Mouse (Mus musculus): ENCODE results near the gene Tmtc1. TPM values are rescaled to one million over a fixed set of nuclear protein-coding genes. Genes with fewer than 3 reads are reported as not detected.
A peak's percentile ranks its signal among the peaks of the same experiment; 100 is the strongest.

Gene Tmtc1
- polyA plus RNA-seq, 1 experiment from 2014 or later = 1.1 TPM

DNA sequence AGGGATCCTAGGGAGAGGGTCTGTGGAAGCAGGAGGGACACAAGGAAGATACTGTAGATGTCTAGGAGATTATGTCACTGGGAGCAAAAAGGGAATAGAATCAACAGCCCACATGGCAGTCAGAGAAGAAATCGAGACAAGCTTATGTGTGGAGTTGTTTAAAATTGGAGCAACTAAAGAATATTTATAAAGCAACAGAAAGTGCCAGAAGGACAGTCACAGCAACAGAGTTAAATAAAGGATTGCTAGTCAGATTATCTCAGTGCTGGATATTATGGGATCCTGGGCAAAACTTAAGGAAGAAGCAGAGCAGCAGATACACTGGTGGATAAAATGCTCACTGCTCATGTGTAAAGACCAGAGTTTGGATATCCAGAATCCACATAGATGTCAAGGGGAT, 167.8 kb downstream of the Tmtc1 start:
- H3K4me2 ChIP-seq (ENCODE audit: low read depth, low read length, severe bottlenecking) = no peak overlapping the region
- ATAC-seq (replicated peaks; ENCODE audit: low FRiP score) (no peak), DNase-seq (ENCODE audit: low spot score) (no peak)
- H3K27me3 ChIP-seq (ENCODE audit: control insufficient read depth, insufficient read depth, low read length) = no peaks in the 10 kb centered on the region
- WGBS = 95% methylated on average over 1 of the region's 1 CpGs
- no peak overlapping the region for H3K27ac ChIP-seq (ENCODE audit: low read depth, low read length)
- no peaks in the 10 kb centered on the region for H3K9me3 ChIP-seq (ENCODE audit: control insufficient read depth, low read length)
- H3K4me1 ChIP-seq (replicated peaks; ENCODE audit: control insufficient read depth, insufficient read depth, low read length) = no peaks in the 10 kb centered on the region
- no peaks in the 10 kb centered on the region for H3K36me3 ChIP-seq (ENCODE audit: control insufficient read depth, insufficient read depth, low read length)
- H3K4me3 ChIP-seq (ENCODE audit: low read depth, low read length) = no peak overlapping the region
- no peak overlapping the region for H3K9ac ChIP-seq (ENCODE audit: low read length)

DNA sequence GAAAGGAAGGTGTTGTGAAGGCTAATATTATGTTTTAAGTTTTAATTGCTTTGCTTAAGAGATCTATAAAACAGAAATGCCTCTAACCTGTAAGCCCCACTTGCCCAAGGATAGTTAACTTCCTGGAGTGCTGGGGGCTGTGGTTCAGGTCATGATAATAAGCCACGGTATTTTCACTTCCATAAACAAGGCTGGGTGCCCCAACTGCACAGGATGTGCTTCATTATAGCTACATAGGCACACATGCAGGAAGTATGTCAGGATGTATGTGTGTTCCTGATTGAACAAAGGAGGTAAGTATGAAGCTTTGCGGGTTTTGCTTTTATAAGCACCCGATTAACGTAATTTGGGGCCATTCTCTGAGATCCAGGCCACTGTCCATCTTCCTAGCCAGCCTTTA, 169.1 kb downstream of the Tmtc1 start:
- no peaks in the 10 kb centered on the region for H3K36me3 ChIP-seq (ENCODE audit: control insufficient read depth, insufficient read depth, low read length)
- no peaks in the 10 kb centered on the region for H3K9me3 ChIP-seq (ENCODE audit: control insufficient read depth, low read length)
- no peak overlapping the region for H3K27ac ChIP-seq (ENCODE audit: low read depth, low read length)
- H3K4me1 ChIP-seq (replicated peaks; ENCODE audit: control insufficient read depth, insufficient read depth, low read length) = no peaks in the 10 kb centered on the region
- H3K4me2 ChIP-seq (ENCODE audit: low read depth, low read length, severe bottlenecking) = no peak overlapping the region
- no peak overlapping the region for H3K4me3 ChIP-seq (ENCODE audit: low read depth, low read length)
- H3K9ac ChIP-seq (ENCODE audit: low read length) = no peak overlapping the region
- ATAC-seq (replicated peaks; ENCODE audit: low FRiP score) (no peak), DNase-seq (ENCODE audit: low spot score) (no peak)
- no peaks in the 10 kb centered on the region for H3K27me3 ChIP-seq (ENCODE audit: control insufficient read depth, insufficient read depth, low read length)
- WGBS = 85% methylated on average over 4 of the region's 4 CpGs

- Histone ChIP-seq H3K27ac (ENCODE audit: low read depth, low read length) (no peak overlapping the region), H3K36me3 (ENCODE audit: control insufficient read depth, insufficient read depth, low read length) (no peaks in the 10 kb centered on the region), H3K4me3 (ENCODE audit: low read depth, low read length) (no peak overlapping the region), H3K27me3 (ENCODE audit: control insufficient read depth, insufficient read depth, low read length) (no peaks in the 10 kb centered on the region), H3K4me1 (replicated peaks; ENCODE audit: control insufficient read depth, insufficient read depth, low read length) (0 out of 2 replicates have a peak, but pooled peaks cover 2% of the 10 kb centered on the region), H3K4me2 (ENCODE audit: low read depth, low read length, severe bottlenecking) (no peak overlapping the region), H3K9me3 (ENCODE audit: control insufficient read depth, low read length) (no peaks in the 10 kb centered on the region), H3K9ac (ENCODE audit: low read length) (no peak overlapping the region)
- DNase-seq (ENCODE audit: low spot score) (no peak), ATAC-seq (replicated peaks; ENCODE audit: low FRiP score) (peak; percentile 49; the same call in 1 of the 2 replicates)
- 94% methylated on average over 6 of the region's 6 CpGs for WGBS
Measured at GRCm38 (mm10) chr6:148260729-148261101, 183.5 kb downstream of the Tmtc1 start.

DNA sequence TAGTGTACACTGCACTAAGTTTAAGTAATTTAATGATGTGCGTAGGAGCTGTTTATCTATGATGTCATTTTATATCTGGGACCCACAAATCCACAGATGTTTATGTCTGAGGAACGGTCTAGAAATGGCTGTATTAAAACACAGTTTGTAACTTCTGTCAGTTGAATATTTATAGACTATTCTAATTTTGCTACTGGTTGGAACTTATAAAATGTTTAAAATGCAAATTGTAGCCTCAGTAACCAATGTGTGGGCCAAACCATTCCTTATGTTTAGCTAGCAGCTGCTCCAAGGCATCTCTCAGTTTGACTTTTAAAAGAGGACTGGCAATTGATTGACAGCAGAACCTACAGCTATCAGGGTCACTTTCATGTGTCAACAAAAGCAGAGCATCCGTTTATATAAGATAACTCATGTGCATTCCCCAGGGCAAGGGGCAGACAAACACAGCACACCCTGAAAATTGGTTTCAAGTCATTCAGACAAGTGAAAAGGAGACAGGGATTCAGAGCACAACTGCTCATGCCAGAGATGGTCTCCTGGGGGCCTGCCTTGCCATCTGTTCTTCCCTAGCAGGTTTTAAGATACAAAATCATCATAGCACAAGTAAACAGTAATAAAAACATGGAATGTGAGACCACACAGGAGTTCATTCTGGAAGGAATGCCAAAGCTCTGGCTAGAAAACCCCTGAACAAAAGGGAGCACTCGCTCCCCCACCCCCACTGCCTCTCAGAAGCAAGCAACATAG, 184.0 kb downstream of the Tmtc1 start:
- Histone ChIP-seq H3K4me2 (ENCODE audit: low read depth, low read length, severe bottlenecking) (no peak overlapping the region), H3K36me3 (ENCODE audit: control insufficient read depth, insufficient read depth, low read length) (no peaks in the 10 kb centered on the region), H3K9ac (ENCODE audit: low read length) (no peak overlapping the region), H3K27me3 (ENCODE audit: control insufficient read depth, insufficient read depth, low read length) (no peaks in the 10 kb centered on the region), H3K27ac (ENCODE audit: low read depth, low read length) (no peak overlapping the region), H3K9me3 (ENCODE audit: control insufficient read depth, low read length) (no peaks in the 10 kb centered on the region), H3K4me3 (ENCODE audit: low read depth, low read length) (no peak overlapping the region), H3K4me1 (replicated peaks; ENCODE audit: control insufficient read depth, insufficient read depth, low read length) (0 out of 2 replicates have a peak, but pooled peaks cover 2% of the 10 kb centered on the region)
- DNase-seq (ENCODE audit: low spot score) (peak; percentile 51), ATAC-seq (replicated peaks; ENCODE audit: low FRiP score) (peak; percentile 74)
- WGBS = 65% methylated on average over 4 of the region's 4 CpGs

DNA sequence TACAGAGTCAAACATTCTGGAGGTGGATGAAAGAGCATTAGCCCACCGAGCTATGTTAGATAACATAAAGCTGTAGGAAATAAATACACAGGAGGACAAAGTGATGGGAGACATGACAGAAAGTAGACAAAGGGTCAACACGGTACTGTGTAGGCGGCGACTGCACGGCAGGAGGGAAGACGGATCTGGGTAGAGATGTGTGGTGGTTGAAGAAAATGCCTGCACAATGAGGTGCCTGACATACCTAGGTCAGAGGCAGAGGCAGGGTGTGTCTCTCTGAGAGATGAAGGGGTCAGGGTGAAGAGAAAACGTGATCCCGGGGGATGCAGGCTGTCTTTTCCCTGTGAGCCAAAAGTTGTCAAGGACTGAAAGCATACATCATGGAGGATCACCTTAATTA, 185.1 kb downstream of the Tmtc1 start:
- Histone ChIP-seq H3K27ac (ENCODE audit: low read depth, low read length) (no peak overlapping the region), H3K36me3 (ENCODE audit: control insufficient read depth, insufficient read depth, low read length) (no peaks in the 10 kb centered on the region), H3K9me3 (ENCODE audit: control insufficient read depth, low read length) (no peaks in the 10 kb centered on the region), H3K9ac (ENCODE audit: low read length) (no peak overlapping the region), H3K4me3 (ENCODE audit: low read depth, low read length) (no peak overlapping the region), H3K4me2 (ENCODE audit: low read depth, low read length, severe bottlenecking) (no peak overlapping the region), H3K4me1 (replicated peaks; ENCODE audit: control insufficient read depth, insufficient read depth, low read length) (0 out of 2 replicates have a peak, but pooled peaks cover 2% of the 10 kb centered on the region), H3K27me3 (ENCODE audit: control insufficient read depth, insufficient read depth, low read length) (no peaks in the 10 kb centered on the region)
- WGBS = 81% methylated on average over 8 of the region's 8 CpGs
- ATAC-seq (replicated peaks; ENCODE audit: low FRiP score) = 0 out of 2 replicates have a peak, but pooled peaks have one; percentile 33
- DNase-seq (ENCODE audit: low spot score) = no peak

GRCm38 (mm10) chr6:148257805-148258204, 186.4 kb downstream of the Tmtc1 start:
- DNase-seq (ENCODE audit: low spot score) (no peak), ATAC-seq (replicated peaks; ENCODE audit: low FRiP score) (no peak)
- WGBS = 89% methylated on average over 2 of the region's 2 CpGs
- Histone ChIP-seq H3K4me3 (ENCODE audit: low read depth, low read length) (no peak overlapping the region), H3K9ac (ENCODE audit: low read length) (no peak overlapping the region), H3K4me2 (ENCODE audit: low read depth, low read length, severe bottlenecking) (no peak overlapping the region), H3K27ac (ENCODE audit: low read depth, low read length) (no peak overlapping the region), H3K36me3 (ENCODE audit: control insufficient read depth, insufficient read depth, low read length) (no peaks in the 10 kb centered on the region), H3K4me1 (replicated peaks; ENCODE audit: control insufficient read depth, insufficient read depth, low read length) (0 out of 2 replicates have a peak, but pooled peaks cover 2% of the 10 kb centered on the region), H3K27me3 (ENCODE audit: control insufficient read depth, insufficient read depth, low read length) (no peaks in the 10 kb centered on the region), H3K9me3 (ENCODE audit: control insufficient read depth, low read length) (no peaks in the 10 kb centered on the region)

DNA sequence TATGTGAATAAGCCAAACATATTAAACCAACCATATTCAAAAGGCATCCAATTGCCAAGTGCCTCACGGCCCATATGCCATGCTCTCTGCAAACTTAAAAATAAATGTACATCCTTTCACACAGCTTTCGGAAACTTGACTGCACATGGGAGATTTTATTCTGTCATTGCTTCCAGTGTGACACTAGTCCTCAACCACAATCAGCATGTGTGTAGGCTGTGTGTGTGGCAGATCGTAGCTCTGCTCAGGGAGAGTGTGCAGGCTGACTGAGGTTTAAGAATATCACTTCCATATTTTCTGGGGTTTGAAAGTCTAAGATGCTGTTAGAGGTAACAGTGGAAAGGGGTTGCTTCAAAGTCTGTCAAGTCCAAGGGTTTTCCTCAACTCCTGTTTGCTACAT, 188.1 kb downstream of the Tmtc1 start:
- Histone ChIP-seq H3K27ac (ENCODE audit: low read depth, low read length) (no peak overlapping the region), H3K4me3 (ENCODE audit: low read depth, low read length) (no peak overlapping the region), H3K4me1 (replicated peaks; ENCODE audit: control insufficient read depth, insufficient read depth, low read length) (0 out of 2 replicates have a peak, but pooled peaks cover 2% of the 10 kb centered on the region), H3K4me2 (ENCODE audit: low read depth, low read length, severe bottlenecking) (no peak overlapping the region), H3K27me3 (ENCODE audit: control insufficient read depth, insufficient read depth, low read length) (no peaks in the 10 kb centered on the region), H3K36me3 (ENCODE audit: control insufficient read depth, insufficient read depth, low read length) (no peaks in the 10 kb centered on the region), H3K9ac (ENCODE audit: low read length) (no peak overlapping the region), H3K9me3 (ENCODE audit: control insufficient read depth, low read length) (no peaks in the 10 kb centered on the region)
- ATAC-seq (replicated peaks; ENCODE audit: low FRiP score) (no peak), DNase-seq (ENCODE audit: low spot score) (no peak)
- WGBS = 92% methylated on average over 3 of the region's 3 CpGs

GRCm38 (mm10) chr6:148255395-148256053, 188.7 kb downstream of the Tmtc1 start:
- WGBS = 48% methylated on average over 1 of the region's 1 CpGs

More at GRCm38 (mm10) chr6:148255395-148256053, 188.7 kb downstream of the Tmtc1 start:
- no peak overlapping the region for H3K9ac ChIP-seq (ENCODE audit: low read length)
- no peak for ATAC-seq (replicated peaks; ENCODE audit: low FRiP score)
- H3K27ac ChIP-seq (ENCODE audit: low read depth, low read length) = no peak overlapping the region
- H3K9me3 ChIP-seq (ENCODE audit: control insufficient read depth, low read length) = no peaks in the 10 kb centered on the region
- DNase-seq (ENCODE audit: low spot score) = no peak
- H3K27me3 ChIP-seq (ENCODE audit: control insufficient read depth, insufficient read depth, low read length) = no peaks in the 10 kb centered on the region
- H3K36me3 ChIP-seq (ENCODE audit: control insufficient read depth, insufficient read depth, low read length) = no peaks in the 10 kb centered on the region
- 0 out of 2 replicates have a peak, but pooled peaks cover 2% of the 10 kb centered on the region for H3K4me1 ChIP-seq (replicated peaks; ENCODE audit: control insufficient read depth, insufficient read depth, low read length)
- H3K4me2 ChIP-seq (ENCODE audit: low read depth, low read length, severe bottlenecking) = no peak overlapping the region
- no peak overlapping the region for H3K4me3 ChIP-seq (ENCODE audit: low read depth, low read length)
